Mouse (Mus musculus) CD8-positive naive resting alpha-beta T cell, adult 2 months (primary cell): ENCODE results near the gene Pou4f2.

ENCODE experiments used
- DNase-seq, 2 experiments: peaks; one replicate each; pipeline ENCODE4 v3.0.0; 2022; ENCODE audit warnings: low read depth in 2 of 2, low spot score in 2 of 2

Pou4f2 gene

DNA sequence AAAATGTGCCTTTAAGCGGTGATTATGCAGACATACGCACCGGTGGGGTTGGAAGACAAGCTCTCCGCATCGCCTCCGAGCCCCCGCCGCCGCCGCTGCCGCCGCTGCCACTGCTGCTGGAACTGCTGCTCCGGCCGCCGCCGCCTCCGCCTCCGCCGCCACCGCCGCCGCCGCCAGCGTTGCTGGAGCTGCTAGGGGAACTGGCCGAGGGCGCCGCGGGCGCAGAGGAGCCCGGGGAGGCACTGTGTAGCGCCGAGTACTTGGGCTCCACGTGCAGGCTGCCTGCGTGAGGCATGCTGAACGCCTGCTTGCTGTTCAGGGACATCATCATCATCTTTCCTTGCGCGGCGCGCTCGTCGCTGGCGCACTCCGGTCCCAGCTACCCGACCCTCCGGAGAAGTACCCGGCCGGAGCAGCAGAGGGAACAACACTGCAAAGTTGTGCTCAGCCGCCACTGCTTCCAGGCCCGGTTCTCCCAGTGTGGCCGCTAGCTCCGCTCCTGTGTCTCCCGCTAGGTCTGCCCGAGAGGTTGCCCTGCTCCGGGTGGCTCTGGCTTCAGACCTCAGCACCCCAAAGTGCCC lies at the start of gene Pou4f2:
Pou4f2 (minus strand) TSS at position 575 of the 581 bp plus-strand sequence.
- no peak for DNase-seq

- no peak for DNase-seq
These were observed 40.8 kb upstream of the Pou4f2 start for GRCm38 (mm10) chr8:78477051-78477829.

GRCm38 (mm10) chr8:78467889-78468288 lies 31.4 kb upstream of the Pou4f2 start:
- DNase-seq: no peak

- DNase-seq: no peak
These were observed 27.5 kb upstream of the Pou4f2 start for GRCm38 (mm10) chr8:78463941-78464340.

DNA sequence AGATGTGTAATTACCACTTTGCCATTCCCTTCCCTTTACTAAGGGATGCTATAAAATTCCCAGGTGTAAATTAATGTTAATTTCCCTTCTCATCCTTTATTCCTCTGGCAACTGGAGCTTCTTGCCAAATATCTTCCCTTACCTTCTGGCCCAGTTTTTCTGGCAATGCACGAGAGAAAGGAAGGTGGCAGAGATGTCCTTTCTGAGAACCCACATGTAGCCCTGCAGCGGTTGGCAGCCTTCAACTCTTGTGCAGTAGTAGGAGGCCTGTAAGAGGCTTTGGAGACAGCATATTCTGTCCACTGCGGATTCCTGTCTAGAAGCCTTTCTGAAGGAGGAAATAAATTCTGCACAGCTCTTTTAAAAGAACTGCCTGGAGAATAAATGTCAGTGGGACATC lies 20.0 kb upstream of the Pou4f2 start:
- DNase-seq: no peak

GRCm38 (mm10) chr8:78442781-78443180 lies 6.3 kb upstream of the Pou4f2 start:
- DNase-seq: no peak

GRCm38 (mm10) chr8:78438121-78438520 lies 1.7 kb upstream of the Pou4f2 start:
- no peak for DNase-seq

DNA sequence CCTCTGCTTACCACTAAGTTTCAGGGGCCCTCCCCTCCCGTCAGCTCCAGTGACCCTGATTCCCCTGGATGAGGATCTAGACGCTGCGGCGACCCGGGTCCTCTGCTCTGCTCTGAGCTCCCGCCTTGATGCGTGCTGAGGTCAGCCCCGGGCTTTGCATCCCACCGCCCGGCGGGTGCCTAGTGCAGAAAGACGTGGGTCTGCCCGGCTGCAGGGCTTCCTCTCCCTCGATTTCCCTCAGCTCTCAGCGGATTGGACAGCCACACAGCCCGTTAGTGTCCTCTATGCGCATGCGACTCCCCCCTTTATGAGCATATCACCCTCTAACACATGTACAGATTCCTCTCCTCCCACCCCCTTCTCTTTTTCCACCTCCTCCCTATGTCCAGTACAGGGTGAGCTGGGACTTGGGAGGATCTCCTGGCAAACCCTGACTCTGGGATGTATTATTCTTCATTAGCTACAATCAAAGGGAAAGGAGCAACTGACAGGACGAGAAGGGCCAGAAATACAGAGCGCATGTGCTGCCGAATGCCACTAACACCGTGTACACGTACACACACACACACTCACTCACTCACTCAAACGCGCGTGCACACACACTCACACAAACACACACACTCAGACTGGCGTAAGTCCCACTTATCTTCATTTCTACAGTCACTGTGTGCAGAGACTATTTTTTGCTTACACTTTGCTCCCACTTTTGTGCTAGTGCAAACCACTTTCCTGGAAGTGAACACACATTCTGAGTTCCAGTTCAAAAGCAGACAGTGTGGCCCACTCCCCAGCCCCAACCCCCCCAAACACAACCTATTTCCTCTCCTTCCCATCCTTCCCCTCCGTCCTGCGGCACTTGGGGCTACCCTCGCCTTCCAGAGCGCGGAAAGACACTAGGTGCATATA lies 948 bp upstream of the Pou4f2 start:
- DNase-seq: no peak

DNA sequence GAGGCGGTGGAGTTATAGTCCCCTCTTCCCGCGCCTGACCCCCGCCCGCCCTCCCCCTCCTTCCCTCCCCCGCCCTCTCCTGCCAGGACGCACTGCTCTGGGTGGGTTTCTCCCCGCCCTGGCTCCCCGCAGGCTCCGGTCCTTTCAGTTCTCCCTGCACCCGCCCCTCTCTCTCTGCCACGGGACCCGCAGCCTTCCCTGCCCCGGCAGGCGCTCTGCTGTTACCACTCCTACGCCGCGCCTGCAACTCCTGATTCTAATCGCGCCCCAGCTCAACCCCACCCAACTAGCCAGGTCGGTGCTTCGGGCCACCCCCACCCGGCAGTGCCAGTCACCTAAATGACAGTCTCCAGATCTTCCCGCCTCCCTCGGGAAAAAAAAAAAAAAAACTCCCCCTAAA lies 216 bp upstream of the Pou4f2 start:
- no peak for DNase-seq

DNA sequence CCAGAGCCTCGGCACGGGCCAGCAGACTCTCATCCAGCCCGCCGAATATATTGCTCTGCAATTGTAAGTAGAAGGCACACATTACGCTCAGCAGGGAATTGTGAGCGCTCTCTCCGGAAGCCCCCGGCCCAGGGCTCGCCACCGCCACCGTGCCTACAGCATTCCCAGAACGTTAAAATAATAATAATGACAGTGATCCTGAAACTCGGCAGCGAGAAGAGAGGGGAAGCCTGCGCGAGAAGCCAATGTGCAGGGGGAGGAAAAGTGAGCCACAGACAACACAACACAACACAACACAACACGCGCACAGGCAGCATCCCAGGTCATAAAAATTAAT lies 853 bp downstream of the Pou4f2 start:
- no peak for DNase-seq

- DNase-seq: no peak
These were observed 1.4 kb downstream of the Pou4f2 start for GRCm38 (mm10) chr8:78434823-78435623.

GRCm38 (mm10) chr8:78434340-78434739 lies 2.1 kb downstream of the Pou4f2 start:
- no peak for DNase-seq

DNA sequence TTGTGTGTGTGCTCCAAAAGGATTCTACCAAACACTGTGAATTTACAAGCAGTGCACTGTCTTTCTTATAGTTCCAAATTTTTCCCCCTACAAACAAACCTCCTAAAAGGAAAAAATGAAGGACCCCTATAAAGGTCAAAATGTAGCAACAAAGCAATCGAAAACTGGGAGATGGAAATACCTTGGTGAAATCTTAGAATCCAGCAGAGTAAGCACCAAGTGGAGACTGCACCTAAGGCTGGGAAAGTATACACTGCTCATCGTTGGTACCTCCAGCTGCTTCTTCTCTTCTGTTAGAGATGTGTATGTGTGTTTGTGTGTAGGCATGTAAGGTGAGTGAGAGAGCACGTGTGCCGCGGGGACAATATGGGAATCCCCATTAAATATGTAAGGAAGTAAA lies 3.1 kb downstream of the Pou4f2 start:
- no peak for DNase-seq

GRCm38 (mm10) chr8:78432451-78432850 lies 4.0 kb downstream of the Pou4f2 start:
- no peak for DNase-seq

GRCm38 (mm10) chr8:78431356-78431755 lies 5.1 kb downstream of the Pou4f2 start:
- no peak for DNase-seq

GRCm38 (mm10) chr8:78428148-78428547 lies 8.3 kb downstream of the Pou4f2 start:
- DNase-seq: no peak

DNA sequence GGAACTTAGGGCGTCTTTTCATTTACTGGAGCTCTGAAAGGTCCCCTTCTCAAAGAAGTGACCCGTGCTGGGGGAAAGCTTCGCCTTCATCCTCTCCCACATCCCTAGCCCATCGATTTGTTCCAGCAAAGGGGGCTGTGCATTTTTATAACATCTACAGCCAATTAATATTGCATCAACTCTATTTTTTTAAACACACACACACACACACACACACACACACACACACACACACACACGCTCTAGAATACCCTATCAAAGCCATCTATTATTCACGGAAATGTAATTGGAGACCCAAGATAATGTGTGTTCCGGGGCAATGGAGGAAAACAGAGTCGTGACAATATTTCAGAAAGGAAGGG lies 8.7 kb downstream of the Pou4f2 start:
- no peak for DNase-seq

DNA sequence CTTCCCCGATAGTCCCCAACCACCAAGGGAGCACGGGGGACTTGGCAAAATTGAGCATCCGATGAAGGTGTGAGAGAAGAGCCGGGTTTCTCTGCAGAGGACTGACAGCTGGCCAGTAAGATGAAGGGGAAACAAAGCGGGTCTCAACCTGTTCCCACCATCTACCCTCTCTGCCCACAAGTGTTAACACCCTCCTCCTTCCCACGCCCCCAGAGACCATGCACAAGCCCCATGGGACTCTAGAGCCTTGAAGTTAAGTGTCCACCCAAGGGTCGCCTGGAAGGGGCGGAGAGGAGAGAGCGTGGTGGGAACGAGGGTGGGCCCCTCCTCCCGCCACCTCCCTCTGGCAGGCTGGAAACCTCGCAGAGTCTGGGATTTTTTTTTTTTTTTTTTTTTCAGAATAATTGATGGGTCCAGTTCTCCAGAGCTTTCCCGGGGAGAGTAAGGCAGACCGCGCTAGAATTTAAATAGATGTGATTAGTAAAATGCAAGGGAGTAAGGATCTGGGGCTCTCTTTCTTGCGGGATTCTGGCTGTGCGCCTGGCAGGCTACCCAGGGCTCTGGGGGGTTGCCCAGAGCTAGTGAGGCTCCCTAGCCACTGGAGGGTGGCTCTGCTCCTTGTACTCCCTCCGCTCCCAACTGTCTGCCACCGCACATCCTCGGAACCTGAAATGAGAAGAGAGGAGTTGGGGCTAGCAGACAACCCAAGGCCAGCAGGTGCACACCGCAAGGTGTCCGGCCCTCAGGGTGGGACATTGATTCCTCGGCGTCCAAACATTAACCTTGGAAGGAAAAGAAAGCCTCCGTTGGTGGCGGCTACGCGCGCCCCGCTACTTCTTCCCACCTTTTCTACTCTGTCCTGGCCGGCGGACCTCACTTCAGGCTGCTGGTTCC lies 9.3 kb downstream of the Pou4f2 start:
- DNase-seq: no peak

- DNase-seq: no peak
These were observed 10.0 kb downstream of the Pou4f2 start for GRCm38 (mm10) chr8:78426455-78426854.

GRCm38 (mm10) chr8:78423937-78424336 lies 12.5 kb downstream of the Pou4f2 start:
- no peak for DNase-seq
